Mouse (Mus musculus) liver, embryonic 16.5 days (tissue): ENCODE measurements around the gene Senp2. TPM values are rescaled to one million over a fixed set of nuclear protein-coding genes. Genes with fewer than 3 reads are reported as not detected.

Source experiments
- ATAC-seq: fragments of 200-750 bp; cut with Nextera tagmentation; 2 replicates; pipeline ENCODE4 v1.8.0; 2017; ENCODE audit warnings: low read depth, mild to moderate bottlenecking, moderate number of reproducible peaks, moderate library complexity
- H3K27ac ChIP-seq: fragments of 300-500 bp; sonication (generic); 2 replicates; pipeline ENCODE4 v1.5.1; 2014; ENCODE audit warnings: mild to moderate bottlenecking, low read length
- H3K27me3 ChIP-seq: fragments of 300-500 bp; sonication (generic); 2 replicates; pipeline ENCODE4 v1.6.1; 2014; ENCODE audit warnings: low read depth, low read length, mixed read lengths; ENCODE audit not compliant: control insufficient read depth, insufficient read depth
- H3K36me3 ChIP-seq: fragments of 300-500 bp; sonication (generic); 2 replicates; pipeline ENCODE4 v1.6.1; 2014; ENCODE audit warnings: mild to moderate bottlenecking; ENCODE audit not compliant: control insufficient read depth, insufficient read depth
- H3K4me1 ChIP-seq: fragments of 300-500 bp; sonication (generic); 2 replicates; pipeline ENCODE4 v1.6.1; 2014; ENCODE audit warnings: low read depth, low read length, mixed read lengths; ENCODE audit not compliant: control insufficient read depth
- H3K4me2 ChIP-seq: fragments of 300-500 bp; sonication (generic); 2 replicates; pipeline ENCODE4 v1.6.1; 2014; ENCODE audit warnings: low read depth, low read length, mixed read lengths
- H3K4me3 ChIP-seq: fragments of 300-500 bp; sonication (generic); 2 replicates; pipeline ENCODE4 v1.5.1; 2014; ENCODE audit warnings: low read depth, mild to moderate bottlenecking, low read length
- H3K9ac ChIP-seq: fragments of 300-500 bp; sonication (generic); 2 replicates; pipeline ENCODE4 v1.6.1; 2014; ENCODE audit warnings: low read depth, low read length
- H3K9me3 ChIP-seq: fragments of 300-500 bp; sonication (generic); replicated peaks from 2 replicates; pipeline ENCODE4 v1.6.1; 2016; ENCODE audit warnings: low read length; ENCODE audit not compliant: control insufficient read depth
- WGBS: fragments of 180-500 bp; shearing (Covaris S2); extraction: QIAGEN DNeasy Blood & Tissue Kit; methylation state at CpG from one replicate; pipeline ENCODE4 v1.1.7; 2014; ENCODE audit not compliant: insufficient replicate concordance; 5-methylcytosine and 5-hydroxymethylcytosine counted together
- polyA plus RNA-seq: library from polyadenylated mRNA; unstranded; fragments of >200 nt; fragmentation: Nextera tagmentation; extraction: Ambion mirVana; gene quantifications from 2 replicates; pipeline ENCODE4 v1.2.1, GENCODE M21; 2015

Gene Senp2
- polyA plus RNA-seq, 1 experiment from 2014 or later = 30.2 TPM

DNA sequence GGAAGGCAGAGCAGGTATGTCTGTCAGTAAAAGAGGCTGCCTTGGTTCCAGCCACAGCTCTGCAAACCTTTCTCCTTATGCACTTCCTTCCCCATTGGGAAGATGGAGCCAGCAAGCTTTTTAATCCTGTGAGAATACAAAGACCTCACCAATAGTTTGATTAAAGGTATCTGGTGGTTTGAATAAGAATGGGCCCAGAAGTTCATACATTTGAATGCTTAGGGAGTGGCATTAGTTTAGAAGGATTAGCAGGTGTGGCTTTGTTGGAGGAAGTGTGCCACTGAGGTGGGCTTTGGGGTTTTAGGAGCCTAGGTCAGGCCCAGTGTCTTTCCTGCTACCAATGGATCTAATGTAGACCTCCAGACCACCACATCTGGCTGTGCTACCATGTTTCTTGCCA is 56.3 kb downstream of the Senp2 start:
- H3K4me3 ChIP-seq = no peak overlapping the region
- H3K4me2 ChIP-seq = no peak overlapping the region
- no peaks in the 10 kb centered on the region for H3K27me3 ChIP-seq
- H3K4me1 ChIP-seq = no peaks in the 10 kb centered on the region
- no peak overlapping the region for H3K27ac ChIP-seq
- H3K9me3 ChIP-seq = no peaks in the 10 kb centered on the region
- no peak for ATAC-seq
- H3K36me3 ChIP-seq = no peaks in the 10 kb centered on the region
- H3K9ac ChIP-seq = no peak overlapping the region

DNA sequence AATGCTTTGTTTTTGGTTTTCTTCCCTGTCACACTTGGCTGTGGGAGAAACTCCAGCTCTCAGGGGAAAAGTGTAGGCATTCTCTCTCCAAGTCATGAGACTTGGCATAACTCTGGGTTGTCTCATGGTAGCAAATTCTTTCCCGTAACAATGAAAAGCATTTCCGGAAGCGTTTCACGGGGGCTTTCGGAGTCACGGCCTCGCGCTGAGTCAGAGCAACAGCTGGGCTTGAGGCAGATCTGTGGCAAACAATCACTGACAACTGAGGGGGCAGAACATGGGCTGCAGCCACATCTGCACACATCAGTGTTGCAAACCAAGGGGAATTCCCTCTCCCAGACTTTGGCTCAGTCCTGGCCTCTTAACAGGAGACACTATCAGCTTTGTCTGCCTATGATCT is 58.1 kb downstream of the Senp2 start:
- H3K27ac ChIP-seq = no peak overlapping the region
- H3K27me3 ChIP-seq = no peaks in the 10 kb centered on the region
- H3K9me3 ChIP-seq = no peaks in the 10 kb centered on the region
- H3K36me3 ChIP-seq = no peaks in the 10 kb centered on the region
- no peaks in the 10 kb centered on the region for H3K4me1 ChIP-seq
- no peak overlapping the region for H3K4me2 ChIP-seq
- no peak for ATAC-seq
- H3K9ac ChIP-seq = no peak overlapping the region
- 83% methylated on average over 8 of the region's 8 CpGs for WGBS
- no peak overlapping the region for H3K4me3 ChIP-seq

- H3K4me3 ChIP-seq = no peak overlapping the region
- no peaks in the 10 kb centered on the region for H3K36me3 ChIP-seq
- no peak overlapping the region for H3K4me2 ChIP-seq
- H3K4me1 ChIP-seq = no peaks in the 10 kb centered on the region
- ATAC-seq = no peak
- no peak overlapping the region for H3K9ac ChIP-seq
- 68% methylated on average over 7 of the region's 7 CpGs for WGBS
- no peaks in the 10 kb centered on the region for H3K27me3 ChIP-seq
- no peaks in the 10 kb centered on the region for H3K9me3 ChIP-seq
- no peak overlapping the region for H3K27ac ChIP-seq
Observed at GRCm38 (mm10) chr16:22071361-22071760, 62.1 kb downstream of the Senp2 start.

- Histone ChIP-seq H3K4me1 (no peaks in the 10 kb centered on the region), H3K9me3 (no peaks in the 10 kb centered on the region), H3K4me3 (no peak overlapping the region), H3K27me3 (no peaks in the 10 kb centered on the region), H3K27ac (no peak overlapping the region), H3K4me2 (no peak overlapping the region), H3K36me3 (no peaks in the 10 kb centered on the region), H3K9ac (no peak overlapping the region)
- WGBS = 63% methylated on average over 6 of the region's 6 CpGs
- ATAC-seq = no peak
Observed at GRCm38 (mm10) chr16:22075067-22075466, 65.8 kb downstream of the Senp2 start.

GRCm38 (mm10) chr16:22075829-22076619 is 66.7 kb downstream of the Senp2 start:
- H3K4me1 ChIP-seq = no peaks in the 10 kb centered on the region
- H3K4me2 ChIP-seq = no peak overlapping the region
- WGBS = 36% methylated on average over 5 of the region's 5 CpGs
- no peak overlapping the region for H3K9ac ChIP-seq
- H3K27me3 ChIP-seq = no peaks in the 10 kb centered on the region
- no peak overlapping the region for H3K4me3 ChIP-seq
- H3K9me3 ChIP-seq = no peaks in the 10 kb centered on the region
- H3K27ac ChIP-seq = no peak overlapping the region
- ATAC-seq = no peak
- H3K36me3 ChIP-seq = no peaks in the 10 kb centered on the region

DNA sequence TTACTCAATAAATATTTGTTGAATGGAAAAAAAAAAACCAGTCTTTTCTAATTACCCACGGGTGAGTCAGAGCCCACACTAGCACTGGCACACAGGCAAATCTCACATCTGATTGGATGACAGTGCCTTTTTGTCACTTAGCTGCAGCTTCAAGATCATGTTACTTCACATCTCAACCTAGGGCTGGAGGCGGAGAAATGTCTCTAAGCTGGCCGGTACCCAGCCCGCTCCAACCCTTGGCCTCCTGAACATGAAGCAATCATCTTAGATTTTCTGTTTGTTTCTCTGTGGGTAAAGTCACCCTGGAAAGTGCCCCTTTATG is 67.3 kb downstream of the Senp2 start:
- WGBS = 51% methylated on average over 4 of the region's 4 CpGs
- Histone ChIP-seq H3K4me2 (no peak overlapping the region), H3K9me3 (no peaks in the 10 kb centered on the region), H3K27ac (no peak overlapping the region), H3K27me3 (no peaks in the 10 kb centered on the region), H3K4me3 (no peak overlapping the region), H3K4me1 (no peaks in the 10 kb centered on the region), H3K9ac (no peak overlapping the region), H3K36me3 (no peaks in the 10 kb centered on the region)
- ATAC-seq = no peak

DNA sequence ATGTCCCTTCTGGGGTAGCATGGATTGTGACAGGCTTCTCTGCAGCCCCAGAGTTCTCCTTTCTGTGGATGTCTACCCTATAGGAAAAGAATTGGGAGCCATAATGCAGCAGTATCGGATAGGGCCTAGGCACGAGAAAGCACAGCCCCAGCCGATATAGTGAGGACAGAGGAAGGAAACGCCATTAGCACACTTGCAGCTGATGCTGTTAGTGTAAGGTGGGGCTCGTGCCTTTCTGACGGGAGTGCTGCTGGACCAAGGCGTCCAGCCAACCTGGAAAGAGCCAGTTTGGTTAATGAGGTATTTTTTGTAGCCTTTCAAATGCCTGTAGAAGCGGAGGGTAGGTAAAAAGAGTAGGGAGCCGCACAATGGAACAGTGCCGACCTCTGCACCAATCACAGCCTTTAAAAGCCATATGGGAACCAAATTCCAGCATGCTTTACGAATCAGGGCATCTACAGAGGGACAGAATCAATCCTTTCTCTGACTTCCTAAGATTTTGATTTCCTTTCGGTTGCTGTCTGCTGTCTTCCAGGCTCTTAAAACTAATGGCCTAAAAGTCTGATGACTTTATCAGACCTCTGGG is 70.9 kb downstream of the Senp2 start:
- ATAC-seq = no peak
- Histone ChIP-seq H3K9ac (no peak overlapping the region), H3K4me1 (no peaks in the 10 kb centered on the region), H3K36me3 (no peaks in the 10 kb centered on the region), H3K4me2 (no peak overlapping the region), H3K4me3 (no peak overlapping the region), H3K27ac (no peak overlapping the region), H3K9me3 (no peaks in the 10 kb centered on the region), H3K27me3 (no peaks in the 10 kb centered on the region)
- WGBS = 70% methylated on average over 12 of the region's 12 CpGs

- Histone ChIP-seq H3K27ac (no peak overlapping the region), H3K4me1 (no peaks in the 10 kb centered on the region), H3K9me3 (no peaks in the 10 kb centered on the region), H3K27me3 (no peaks in the 10 kb centered on the region), H3K9ac (no peak overlapping the region), H3K36me3 (no peaks in the 10 kb centered on the region), H3K4me3 (no peak overlapping the region), H3K4me2 (no peak overlapping the region)
- ATAC-seq = no peak
- WGBS = 61% methylated on average over 4 of the region's 4 CpGs
Observed at GRCm38 (mm10) chr16:22085411-22085810, 76.1 kb downstream of the Senp2 start.

DNA sequence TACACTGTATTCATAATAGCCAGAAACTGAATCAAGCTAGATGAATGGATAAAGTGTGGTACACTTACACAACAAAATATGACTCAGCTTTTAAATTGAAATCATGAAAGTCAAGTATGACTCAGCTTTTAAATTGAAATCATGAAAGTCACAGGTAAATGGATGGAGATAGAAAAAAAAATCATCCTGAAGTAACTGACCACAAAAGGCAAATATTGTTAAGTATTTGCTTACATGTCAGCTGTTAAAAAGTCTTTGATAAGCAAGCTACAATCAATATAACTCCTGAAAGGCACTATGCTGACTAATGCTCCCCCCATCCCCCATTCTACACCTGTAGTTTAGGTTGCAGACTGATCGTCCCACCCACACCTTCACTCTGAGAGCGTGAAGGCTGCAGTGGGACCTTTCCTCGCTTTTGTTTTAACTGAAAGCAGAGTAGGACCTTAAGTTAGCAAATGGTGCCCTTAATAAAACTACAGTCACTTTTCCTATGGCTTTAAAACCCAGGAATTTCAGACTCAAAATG is 82.0 kb downstream of the Senp2 start:
- Histone ChIP-seq H3K4me2 (no peak overlapping the region), H3K4me3 (no peak overlapping the region), H3K9ac (no peak overlapping the region), H3K27me3 (no peaks in the 10 kb centered on the region), H3K4me1 (no peaks in the 10 kb centered on the region), H3K27ac (no peak overlapping the region), H3K9me3 (no peaks in the 10 kb centered on the region), H3K36me3 (no peaks in the 10 kb centered on the region)
- ATAC-seq = no peak
- 69% methylated on average over 3 of the region's 3 CpGs for WGBS
